Mouse (Mus musculus) splenic B cell, adult 2 months (primary cell): ENCODE measurements at regions not wholly inside any gene's neighbourhood (a gene's known extent, or its start where the extent isn't known, plus 50 kb on each side); places are given as distances from the start of the nearest gene placed in this dataset.
A peak's percentile ranks its signal among the peaks of the same experiment; 100 is the strongest.
"Not testable (repeated sequence)": the region's sequence is repeated elsewhere in the genome, so short reads cannot be mapped to it uniquely, and the experiment has no call there.

ENCODE experiments used
- DNase-seq: peaks from one replicate; pipeline ENCODE4 v3.0.0-alpha.2; 2011; ENCODE audit warnings: low read depth, low spot score
- H3K27me3 ChIP-seq: 2 replicates; pipeline ENCODE4 v1.6.1; 2012; ENCODE audit warnings: mild to moderate bottlenecking, low read length, moderate library complexity, mixed read lengths; ENCODE audit not compliant: control insufficient read depth, poor library complexity, insufficient read depth, severe bottlenecking
- H3K36me3 ChIP-seq: 2 replicates; pipeline ENCODE4 v1.6.1; 2012; ENCODE audit warnings: mild to moderate bottlenecking, low read length, moderate library complexity, mixed read lengths; ENCODE audit not compliant: control insufficient read depth, poor library complexity, insufficient read depth, severe bottlenecking

DNA sequence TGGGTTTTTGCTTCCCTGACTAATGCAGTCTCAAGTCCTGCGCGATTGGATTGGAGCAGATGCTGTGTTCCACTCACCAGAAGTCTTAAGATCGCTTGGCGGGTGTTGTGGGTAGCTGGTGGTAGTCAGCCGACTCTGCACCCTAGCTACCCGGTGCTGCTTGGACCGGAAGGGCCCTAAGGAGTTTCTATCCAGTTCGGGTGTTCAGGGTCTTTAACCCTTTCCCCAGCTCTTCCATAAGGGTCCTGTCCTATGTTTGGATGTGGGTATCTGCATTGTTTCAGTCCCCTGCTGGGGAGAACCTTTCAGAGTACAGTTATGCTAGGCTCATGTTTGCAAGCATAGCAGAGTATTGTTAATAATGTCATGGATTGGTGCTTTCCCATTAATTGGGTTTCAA, 206.7 kb downstream of the Hira start:
- not testable (repeated sequence) for DNase-seq, H3K27me3 ChIP-seq, H3K36me3 ChIP-seq

GRCm38 (mm10) chr16:19087914-19088313, 211.1 kb downstream of the Hira start:
- H3K36me3 ChIP-seq, result no peaks in the 10 kb centered on the region
- DNase-seq, result peak; percentile 71
- H3K27me3 ChIP-seq, result no peaks in the 10 kb centered on the region
